Mouse (Mus musculus) liver, embryonic 15.5 days (tissue): Measurements from ENCODE around the gene Rgp1. TPM values are rescaled to one million over a fixed set of nuclear protein-coding genes. Genes with fewer than 3 reads are reported as not detected.
A peak's percentile ranks its signal among the peaks of the same experiment; 100 is the strongest.
"Not testable (repeated sequence)": the region's sequence is repeated elsewhere in the genome, so short reads cannot be mapped to it uniquely, and the experiment has no call there.

Experiments
- ATAC-seq: fragments of 200-750 bp; cut with Nextera tagmentation; 2 replicates; pipeline ENCODE4 v1.8.0; 2017; ENCODE audit warnings: moderate number of reproducible peaks, mild to moderate bottlenecking, moderate library complexity; ENCODE audit not compliant: insufficient read depth
- H3K27ac ChIP-seq: fragments of 300-500 bp; sonication (generic); replicated peaks from 2 replicates; pipeline ENCODE4 v1.5.1; 2015; ENCODE audit warnings: mild to moderate bottlenecking, inconsistent platforms
- H3K27me3 ChIP-seq: fragments of 300-500 bp; sonication (generic); 2 replicates; pipeline ENCODE4 v1.6.1; 2015; ENCODE audit warnings: mild to moderate bottlenecking, inconsistent platforms
- H3K36me3 ChIP-seq: fragments of 300-500 bp; sonication (generic); replicated peaks from 2 replicates; pipeline ENCODE4 v1.6.1; 2015; ENCODE audit warnings: moderate library complexity, mild to moderate bottlenecking, inconsistent platforms
- H3K4me1 ChIP-seq: fragments of 300-500 bp; sonication (generic); replicated peaks from 2 replicates; pipeline ENCODE4 v1.6.1; 2015; ENCODE audit warnings: inconsistent platforms
- H3K4me2 ChIP-seq: fragments of 300-500 bp; sonication (generic); 2 replicates; pipeline ENCODE4 v1.6.1; 2015; ENCODE audit warnings: moderate library complexity, mild to moderate bottlenecking, inconsistent platforms
- H3K4me3 ChIP-seq: fragments of 300-500 bp; sonication (generic); replicated peaks from 2 replicates; pipeline ENCODE4 v1.5.1; 2015; ENCODE audit warnings: mild to moderate bottlenecking, inconsistent platforms
- H3K9ac ChIP-seq: fragments of 300-500 bp; sonication (generic); 2 replicates; pipeline ENCODE4 v1.6.1; 2015; ENCODE audit warnings: moderate library complexity, mild to moderate bottlenecking, inconsistent platforms
- H3K9me3 ChIP-seq: fragments of 300-500 bp; sonication (generic); replicated peaks from 2 replicates; pipeline ENCODE4 v1.6.1; 2016; ENCODE audit warnings: inconsistent platforms
- WGBS: fragments of 180-500 bp; shearing (Covaris S2); methylation state at CpG from one replicate; pipeline ENCODE4 v1.1.7; 2015; ENCODE audit warnings: mixed read lengths; ENCODE audit not compliant: insufficient replicate concordance; 5-methylcytosine and 5-hydroxymethylcytosine counted together
- polyA plus RNA-seq: library from polyadenylated mRNA; unstranded; fragments of >200 nt; fragmentation: Nextera tagmentation; extraction: Ambion mirVana; gene quantifications from 2 replicates; pipeline ENCODE4 v1.2.1, GENCODE M21; 2015

The Rgp1 gene
- polyA plus RNA-seq, 1 experiment from 2014 or later, result 13.6 TPM

DNA sequence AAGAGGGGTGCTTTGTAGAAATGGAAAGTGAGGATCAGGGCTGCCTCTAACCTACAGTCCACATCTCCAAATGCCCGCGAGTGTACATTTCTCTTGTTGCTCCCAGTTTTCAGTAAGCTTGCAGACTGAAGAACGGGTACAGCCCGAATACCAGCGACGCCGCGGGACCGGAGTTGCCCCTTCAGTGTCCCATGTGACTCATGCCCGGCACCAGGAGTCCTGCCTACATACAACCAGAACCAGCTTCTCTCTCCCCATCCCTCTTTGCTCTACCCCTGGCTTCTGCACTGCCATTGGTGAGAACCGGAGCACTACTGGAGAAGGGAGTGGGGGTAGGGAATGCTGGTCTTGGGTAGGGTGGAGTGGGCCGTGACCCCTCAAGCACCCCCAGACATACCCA, 2.9 kb downstream of the Rgp1 start:
- H3K4me3 ChIP-seq, result no peak overlapping the region
- 0 out of 2 replicates have a peak, but pooled peaks cover 2% of the 10 kb centered on the region for H3K27me3 ChIP-seq
- ATAC-seq, result no peak
- WGBS, result 95% methylated on average over 12 of the region's 12 CpGs
- peaks cover 37% of the 10 kb centered on the region for H3K4me1 ChIP-seq
- peaks cover 47% of the 10 kb centered on the region for H3K36me3 ChIP-seq
- no peaks in the 10 kb centered on the region for H3K9me3 ChIP-seq
- no peak overlapping the region for H3K27ac ChIP-seq
- no peak overlapping the region for H3K9ac ChIP-seq
- no peak overlapping the region for H3K4me2 ChIP-seq

DNA sequence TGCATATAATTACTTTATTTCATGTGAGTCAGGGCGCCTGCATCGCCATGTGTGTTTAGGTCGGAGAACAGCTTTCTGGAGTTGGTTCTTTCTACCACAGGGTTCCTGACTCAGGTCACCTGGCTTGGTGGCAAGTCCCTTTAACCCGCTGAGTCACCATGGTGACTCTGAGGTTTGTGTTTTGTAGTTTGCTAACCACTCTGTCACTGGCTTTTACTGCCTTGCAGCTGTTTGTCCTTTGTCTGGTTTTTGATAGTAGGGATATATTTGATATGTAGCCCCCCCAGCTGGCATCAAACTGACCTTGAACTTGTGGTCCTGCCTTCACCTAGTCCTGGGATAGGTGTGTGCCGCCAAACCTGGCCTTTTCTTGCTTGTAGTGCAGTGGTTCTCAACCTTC, 3.7 kb downstream of the Rgp1 start:
- Histone ChIP-seq H3K4me3 (no peak overlapping the region), H3K27me3 (0 out of 2 replicates have a peak, but pooled peaks cover 3% of the 10 kb centered on the region), H3K9me3 (no peaks in the 10 kb centered on the region), H3K27ac (no peak overlapping the region), H3K4me1 (peaks cover 35% of the 10 kb centered on the region), H3K36me3 (peaks cover 47% of the 10 kb centered on the region), H3K9ac (no peak overlapping the region), H3K4me2 (no peak overlapping the region)
- no peak for ATAC-seq
- WGBS, result 70% methylated on average over 5 of the region's 5 CpGs

DNA sequence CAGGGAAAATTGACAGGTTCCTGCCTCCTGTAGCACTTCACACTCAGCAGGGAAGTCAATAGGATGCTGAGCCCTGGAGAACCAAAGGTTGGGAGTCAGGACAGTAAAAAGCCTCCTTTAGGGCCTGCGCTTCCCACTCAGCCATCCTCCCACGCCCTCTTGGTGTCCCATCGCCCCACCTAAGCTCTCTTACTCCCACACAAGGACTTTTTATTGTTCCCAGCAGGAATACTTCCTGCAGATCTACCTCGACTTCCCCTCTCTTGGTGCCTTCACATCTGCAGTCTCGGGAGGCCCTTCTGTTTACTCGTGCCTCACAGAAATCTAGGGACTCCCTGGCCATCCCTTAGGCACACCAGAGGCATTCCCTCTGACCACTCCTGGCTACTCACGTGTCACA, 4.9 kb downstream of the Rgp1 start:
- ATAC-seq, result no peak
- Histone ChIP-seq H3K4me2 (no peak overlapping the region), H3K9me3 (no peaks in the 10 kb centered on the region), H3K27ac (no peak overlapping the region), H3K4me3 (no peak overlapping the region), H3K36me3 (peaks cover 47% of the 10 kb centered on the region), H3K27me3 (0 out of 2 replicates have a peak, but pooled peaks cover 3% of the 10 kb centered on the region), H3K4me1 (peaks cover 36% of the 10 kb centered on the region), H3K9ac (no peak overlapping the region)
- WGBS, result 73% methylated on average over 7 of the region's 7 CpGs

DNA sequence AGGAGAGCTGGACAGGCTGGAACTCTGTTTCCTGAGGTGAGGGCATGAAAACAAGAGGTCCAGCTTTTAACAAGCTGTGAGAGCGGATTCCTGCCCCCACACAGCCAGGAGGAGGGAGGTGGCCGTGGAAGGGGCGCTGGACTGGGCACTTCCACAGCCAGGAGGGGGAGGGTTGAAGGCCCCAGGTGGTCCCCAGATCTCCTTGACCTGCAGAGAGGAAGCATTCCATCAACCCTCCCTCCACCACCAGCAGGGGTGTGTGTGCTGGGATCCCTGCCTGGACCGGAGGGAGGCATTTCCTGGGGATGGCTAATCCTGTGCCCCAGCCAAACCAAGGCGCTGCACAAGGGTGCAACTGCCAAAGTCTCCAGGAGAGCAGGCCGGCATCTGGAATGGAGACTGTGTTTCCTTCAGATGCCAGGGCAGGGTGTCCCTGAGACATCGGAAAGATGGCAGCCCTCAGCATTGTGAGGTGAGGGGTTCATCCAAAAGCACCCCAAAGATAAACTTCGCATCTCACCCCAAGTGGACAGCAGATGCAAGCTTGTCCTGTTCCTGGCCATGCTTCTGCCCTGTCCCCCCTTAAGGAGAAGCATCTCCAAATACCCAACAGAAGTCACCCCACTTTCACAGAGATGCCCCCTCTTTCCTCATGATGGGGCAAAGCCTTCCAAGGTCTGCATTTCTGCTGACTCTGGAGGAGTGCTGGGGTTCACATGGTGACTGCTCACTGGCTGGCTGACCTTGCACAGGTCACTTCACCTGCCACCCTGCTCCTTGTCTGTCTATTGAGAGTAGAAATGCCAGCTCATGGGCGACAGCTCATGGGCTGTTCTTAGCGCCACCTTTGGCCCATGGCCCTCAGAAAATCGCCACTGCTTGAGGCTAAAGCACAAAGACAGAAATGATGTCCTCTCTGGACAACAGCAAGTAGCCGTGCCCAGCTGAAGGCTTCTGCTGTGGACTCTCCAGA, 6.2 kb downstream of the Rgp1 start, which contains the start of gene Msmp:
Gene Msmp, minus strand, starts transcription at position 51 of the 973 bp plus-strand sequence.
- no peak within 1 kb of the TSS for H3K4me3 ChIP-seq
- peaks cover 47% of the 10 kb centered on the region for H3K36me3 ChIP-seq
- no peak for ATAC-seq
- H3K4me1 ChIP-seq, result peaks cover 33% of the 10 kb centered on the region
- H3K27me3 ChIP-seq, result 0 out of 2 replicates have a peak, but pooled peaks cover 3% of the 10 kb centered on the region
- H3K9ac ChIP-seq, result no peak within 1 kb of the TSS
- WGBS, result 74% methylated on average over 12 of the region's 12 CpGs
- H3K4me2 ChIP-seq, result no peak within 1 kb of the TSS
- H3K27ac ChIP-seq, result no peak within 1 kb of the TSS
- no peaks in the 10 kb centered on the region for H3K9me3 ChIP-seq

DNA sequence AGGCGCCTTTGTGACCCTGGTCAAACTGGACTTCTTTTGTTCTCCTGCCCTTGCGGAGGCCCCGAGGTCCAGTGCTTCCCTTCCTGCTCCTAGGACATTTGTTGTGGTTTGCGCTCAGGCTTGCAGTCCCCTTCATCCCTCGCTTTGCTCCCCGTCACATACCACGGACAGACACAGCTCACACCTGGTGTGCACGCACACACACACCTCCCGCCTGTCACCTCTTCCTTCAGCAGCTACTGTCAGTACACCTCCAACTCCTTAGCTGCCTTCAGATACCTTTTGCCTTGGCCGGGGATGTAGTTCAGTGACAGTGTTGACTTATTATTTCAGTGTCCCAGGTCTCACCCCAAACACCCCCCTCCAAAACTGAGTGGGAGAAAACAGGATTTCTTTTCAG, 7.2 kb downstream of the Rgp1 start:
- peaks cover 29% of the 10 kb centered on the region for H3K4me1 ChIP-seq
- H3K4me2 ChIP-seq, result no peak overlapping the region
- ATAC-seq, result no peak
- WGBS, result 72% methylated on average over 10 of the region's 10 CpGs
- H3K36me3 ChIP-seq, result peaks cover 42% of the 10 kb centered on the region
- H3K9me3 ChIP-seq, result no peaks in the 10 kb centered on the region
- no peak overlapping the region for H3K27ac ChIP-seq
- no peak overlapping the region for H3K4me3 ChIP-seq
- no peak overlapping the region for H3K9ac ChIP-seq
- 0 out of 2 replicates have a peak, but pooled peaks cover 3% of the 10 kb centered on the region for H3K27me3 ChIP-seq

DNA sequence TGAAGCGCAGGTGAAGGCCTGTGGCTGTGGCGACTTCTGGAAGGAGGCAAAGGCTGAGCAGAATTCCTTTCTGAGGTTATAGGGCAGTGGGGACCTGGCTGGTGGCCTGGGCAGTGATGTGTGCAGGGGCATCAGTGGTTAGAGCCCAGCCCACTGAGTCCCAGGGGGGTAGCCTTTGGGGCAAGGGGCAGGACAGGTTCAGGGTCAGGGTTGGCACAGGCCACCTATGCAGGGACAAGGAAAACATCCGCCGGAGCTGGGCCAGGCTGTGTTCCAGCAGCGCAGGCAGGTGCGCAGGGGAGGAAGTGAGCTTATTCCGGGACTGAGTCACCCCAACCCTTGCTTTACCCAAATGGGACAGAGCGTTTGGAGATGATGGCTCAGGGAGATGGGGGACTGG, 7.9 kb downstream of the Rgp1 start:
- no peaks in the 10 kb centered on the region for H3K9me3 ChIP-seq
- H3K4me1 ChIP-seq, result peaks cover 34% of the 10 kb centered on the region
- ATAC-seq, result no peak
- H3K4me2 ChIP-seq, result no peak overlapping the region
- no peak overlapping the region for H3K27ac ChIP-seq
- 72% methylated on average over 8 of the region's 8 CpGs for WGBS
- no peak overlapping the region for H3K4me3 ChIP-seq
- no peak overlapping the region for H3K9ac ChIP-seq
- H3K36me3 ChIP-seq, result peaks cover 35% of the 10 kb centered on the region
- H3K27me3 ChIP-seq, result 0 out of 2 replicates have a peak, but pooled peaks cover 3% of the 10 kb centered on the region

DNA sequence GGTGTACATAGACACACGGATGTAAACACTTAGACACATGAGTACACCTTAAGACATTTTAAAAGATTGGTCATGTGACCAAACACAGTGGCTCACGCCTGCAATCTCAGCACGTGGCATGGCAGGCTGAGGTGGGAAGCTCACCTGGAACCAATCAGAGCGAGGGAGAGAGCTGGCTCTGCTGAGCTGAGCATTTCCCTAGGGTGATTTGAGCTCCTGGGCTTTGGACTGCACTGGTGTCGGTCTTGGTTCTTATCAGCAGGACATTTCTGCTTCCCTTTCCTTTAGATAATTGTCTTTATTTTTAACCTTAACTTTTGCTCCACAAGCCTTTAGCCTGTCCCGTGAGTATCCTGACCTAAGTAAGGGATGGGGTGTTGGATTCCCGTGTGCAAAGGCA, 9.2 kb downstream of the Rgp1 start:
- peak; percentile 33; the same call in 1 of the 2 replicates for ATAC-seq
- no peaks in the 10 kb centered on the region for H3K9me3 ChIP-seq
- no peak overlapping the region for H3K27ac ChIP-seq
- no peak overlapping the region for H3K9ac ChIP-seq
- H3K27me3 ChIP-seq, result 0 out of 2 replicates have a peak, but pooled peaks cover 3% of the 10 kb centered on the region
- H3K4me2 ChIP-seq, result peak overlapping the region; percentile 21; the same call in 1 of the 2 replicates
- 13% methylated on average over 7 of the region's 7 CpGs for WGBS
- peaks cover 35% of the 10 kb centered on the region for H3K4me1 ChIP-seq
- no peak overlapping the region for H3K4me3 ChIP-seq
- H3K36me3 ChIP-seq, result peaks cover 22% of the 10 kb centered on the region

DNA sequence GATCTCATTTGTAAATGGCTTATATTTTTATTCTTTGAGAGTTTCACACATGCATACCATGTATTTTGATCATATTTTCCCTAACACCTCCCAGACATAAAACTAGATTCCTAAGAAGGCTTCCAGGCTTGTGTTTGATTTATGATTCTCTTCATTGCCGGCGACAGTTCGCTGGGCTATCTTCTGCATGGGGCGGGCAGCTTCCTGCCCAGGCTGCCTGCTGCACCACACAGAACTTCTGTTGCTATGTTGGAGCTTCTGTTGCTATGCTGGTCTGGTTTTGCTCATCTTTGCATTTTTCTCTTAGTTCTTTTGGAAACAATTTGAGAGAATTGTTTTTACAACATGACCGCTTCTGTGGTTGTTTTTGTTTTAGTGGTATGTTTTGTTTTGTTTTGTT, 13.0 kb downstream of the Rgp1 start:
- H3K9ac ChIP-seq, result no peak overlapping the region
- ATAC-seq, result no peak
- 28% methylated on average over 5 of the region's 5 CpGs for WGBS

DNA sequence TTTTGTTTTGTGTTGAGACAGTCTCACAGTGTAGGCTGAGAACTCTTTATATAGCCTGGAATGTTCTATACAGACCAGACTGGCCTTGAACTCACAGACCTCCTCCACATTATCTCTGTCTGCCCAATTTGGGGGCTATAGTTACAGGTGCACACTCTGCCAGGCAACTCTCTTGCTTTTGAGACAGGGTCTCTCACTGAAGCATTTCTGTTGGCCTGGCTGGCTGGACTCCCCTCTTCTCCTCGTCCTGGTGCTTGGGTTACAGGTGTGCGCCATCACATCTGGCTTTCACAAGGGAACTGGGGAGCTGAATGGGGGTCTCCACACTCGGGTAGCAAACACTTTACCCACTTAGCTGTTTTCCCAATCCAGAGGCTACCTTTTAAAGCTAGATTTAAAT, 13.4 kb downstream of the Rgp1 start:
- H3K9me3 ChIP-seq, result no peaks in the 10 kb centered on the region
- no peak for ATAC-seq
- no peak overlapping the region for H3K4me2 ChIP-seq
- H3K4me1 ChIP-seq, result peaks cover 39% of the 10 kb centered on the region
- no peaks in the 10 kb centered on the region for H3K27me3 ChIP-seq
- no peak overlapping the region for H3K9ac ChIP-seq
- WGBS, result 62% methylated on average over 3 of the region's 3 CpGs
- no peak overlapping the region for H3K27ac ChIP-seq
- H3K36me3 ChIP-seq, result no peaks in the 10 kb centered on the region
- no peak overlapping the region for H3K4me3 ChIP-seq

More for the DNA sequence above, 13.0 kb downstream of the Rgp1 start:
- Histone ChIP-seq H3K4me2 (no peak overlapping the region), H3K27me3 (no peaks in the 10 kb centered on the region), H3K27ac (no peak overlapping the region), H3K4me3 (no peak overlapping the region), H3K9me3 (no peaks in the 10 kb centered on the region), H3K4me1 (peaks cover 39% of the 10 kb centered on the region), H3K36me3 (no peaks in the 10 kb centered on the region)

DNA sequence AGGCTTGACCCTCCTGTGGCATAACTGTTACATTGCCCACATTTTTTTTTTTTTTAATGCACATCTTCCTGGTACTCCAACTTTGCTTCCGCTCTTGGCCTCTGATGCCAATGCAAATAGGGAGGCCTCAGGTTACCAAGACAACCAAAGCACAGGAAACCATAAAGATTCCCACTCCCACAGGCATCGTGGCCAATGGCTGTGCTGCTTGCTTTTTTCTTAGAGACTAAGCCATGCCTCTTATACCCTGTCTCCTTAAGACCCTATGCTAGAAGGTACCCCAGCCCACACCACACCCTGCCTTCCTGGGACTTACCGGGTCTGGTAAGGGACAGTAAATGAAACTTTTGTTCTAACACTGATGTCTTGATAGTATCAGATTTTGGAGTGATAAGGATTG, 14.9 kb downstream of the Rgp1 start:
- no peaks in the 10 kb centered on the region for H3K36me3 ChIP-seq
- H3K27ac ChIP-seq, result no peak overlapping the region
- no peaks in the 10 kb centered on the region for H3K9me3 ChIP-seq
- ATAC-seq, result no peak
- H3K4me2 ChIP-seq, result no peak overlapping the region
- no peak overlapping the region for H3K9ac ChIP-seq
- H3K4me1 ChIP-seq, result peaks cover 41% of the 10 kb centered on the region
- H3K27me3 ChIP-seq, result no peaks in the 10 kb centered on the region
- 59% methylated on average over 3 of the region's 3 CpGs for WGBS
- H3K4me3 ChIP-seq, result no peak overlapping the region

DNA sequence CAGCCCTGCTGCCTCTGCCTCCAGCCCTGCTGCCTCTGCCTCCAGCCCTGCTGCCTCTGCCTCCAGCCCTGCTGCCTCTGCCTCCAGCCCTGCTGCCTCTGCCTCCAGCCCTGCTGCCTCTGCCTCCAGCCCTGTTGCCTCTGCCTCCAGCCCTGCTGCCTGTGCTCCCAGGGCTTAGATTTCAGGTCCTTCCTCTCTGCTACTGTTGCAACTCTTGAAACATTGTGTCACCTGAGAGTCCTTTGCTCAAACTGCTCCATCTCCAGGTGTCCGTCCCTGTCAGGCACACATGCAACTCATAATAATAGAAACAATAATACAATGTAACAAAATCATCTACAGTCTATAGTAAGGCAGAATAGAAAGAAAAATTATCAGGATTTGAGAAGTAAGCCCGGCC, 18.1 kb downstream of the Rgp1 start:
- peaks cover 55% of the 10 kb centered on the region for H3K4me1 ChIP-seq
- 77% methylated on average over 2 of the region's 2 CpGs for WGBS
- not testable (repeated sequence) for ATAC-seq

More for the DNA sequence above, 18.1 kb downstream of the Rgp1 start:
- peak overlapping the region; percentile 45; the same call in 1 of the 2 replicates for H3K27ac ChIP-seq
- H3K9me3 ChIP-seq, H3K27me3 ChIP-seq, H3K4me3 ChIP-seq, H3K4me2 ChIP-seq, H3K36me3 ChIP-seq, H3K9ac ChIP-seq: not testable (repeated sequence)
